Mouse (Mus musculus) monocyte, adult 2 months (primary cell): ENCODE measurements around the gene Ptprq.

Experiments used
- DNase-seq, 2 experiments: peaks; one replicate each; pipeline ENCODE4 v3.0.0; 2022; ENCODE audit warnings: low spot score in 2 of 2, low read depth in 1 of 2

Ptprq gene

GRCm38 (mm10) chr10:107719806-107720205, at the start of gene Ptprq:
Gene Ptprq, minus strand, starts transcription at chr10:107720051.
- DNase-seq = no peak

- no peak for DNase-seq
These were observed 39.8 kb upstream of the Ptprq start for GRCm38 (mm10) chr10:107759624-107760023.

- no peak for DNase-seq
These were observed 33.6 kb upstream of the Ptprq start for GRCm38 (mm10) chr10:107753471-107753870.

- DNase-seq = no peak
These were observed 32.7 kb upstream of the Ptprq start for GRCm38 (mm10) chr10:107752351-107753143.

- DNase-seq = no peak
These were observed 32.1 kb upstream of the Ptprq start for GRCm38 (mm10) chr10:107751944-107752343.

- no peak for DNase-seq
These were observed 27.7 kb upstream of the Ptprq start for GRCm38 (mm10) chr10:107747566-107747965.

GRCm38 (mm10) chr10:107746717-107747116, 26.9 kb upstream of the Ptprq start:
- no peak for DNase-seq

GRCm38 (mm10) chr10:107739815-107740214, 20.0 kb upstream of the Ptprq start:
- DNase-seq = no peak

- no peak for DNase-seq
These were observed 17.9 kb upstream of the Ptprq start for GRCm38 (mm10) chr10:107737743-107738142.

- no peak for DNase-seq
These were observed 15.6 kb upstream of the Ptprq start for GRCm38 (mm10) chr10:107735448-107735847.

GRCm38 (mm10) chr10:107734327-107734726, 14.5 kb upstream of the Ptprq start:
- no peak for DNase-seq

GRCm38 (mm10) chr10:107725631-107726030, 5.8 kb upstream of the Ptprq start:
- no peak for DNase-seq

- DNase-seq = no peak
These were observed 15.4 kb downstream of the Ptprq start for GRCm38 (mm10) chr10:107704443-107704842.

- no peak for DNase-seq
These were observed 18.9 kb downstream of the Ptprq start for GRCm38 (mm10) chr10:107700944-107701343.

- no peak for DNase-seq
These were observed 21.1 kb downstream of the Ptprq start for GRCm38 (mm10) chr10:107698716-107699115.

- no peak for DNase-seq
These were observed 22.7 kb downstream of the Ptprq start for GRCm38 (mm10) chr10:107697177-107697576.

- no peak for DNase-seq
These were observed 32.5 kb downstream of the Ptprq start for GRCm38 (mm10) chr10:107687382-107687781.

- no peak for DNase-seq
These were observed 43.9 kb downstream of the Ptprq start for GRCm38 (mm10) chr10:107675994-107676393.

- DNase-seq = no peak
These were observed 51.3 kb downstream of the Ptprq start for GRCm38 (mm10) chr10:107668374-107669094.

GRCm38 (mm10) chr10:107662372-107663065, 57.3 kb downstream of the Ptprq start:
- DNase-seq = no peak

- no peak for DNase-seq
These were observed 57.9 kb downstream of the Ptprq start for GRCm38 (mm10) chr10:107661970-107662369.

GRCm38 (mm10) chr10:107659141-107659540, 60.7 kb downstream of the Ptprq start:
- no peak for DNase-seq
